Mouse (Mus musculus) right cerebral cortex, postnatal 25 days (tissue): ENCODE measurements at regions not wholly inside any gene's neighbourhood (a gene's known extent, or its start where the extent isn't known, plus 50 kb on each side); places are given as distances from the start of the nearest gene placed in this dataset.
A peak's percentile ranks its signal among the peaks of the same experiment; 100 is the strongest.
"Not testable (repeated sequence)": the region's sequence is repeated elsewhere in the genome, so short reads cannot be mapped to it uniquely, and the experiment has no call there.

Experiments
- DNase-seq: peaks from one replicate; pipeline ENCODE4 v3.0.0; 2022

GRCm38 (mm10) chr17:59179018-59179417 is 165.8 kb upstream of the Nudt12 start:
- DNase-seq = no peak

- no peak for DNase-seq
Observed at GRCm38 (mm10) chr17:59156345-59156744, 143.2 kb upstream of the Nudt12 start.

GRCm38 (mm10) chr17:59143760-59144157 is 130.6 kb upstream of the Nudt12 start:
- no peak for DNase-seq

GRCm38 (mm10) chr17:59142995-59143759 is 130.0 kb upstream of the Nudt12 start:
- no peak for DNase-seq

- DNase-seq = no peak
Observed at GRCm38 (mm10) chr17:59138791-59139190, 125.6 kb upstream of the Nudt12 start.

DNA sequence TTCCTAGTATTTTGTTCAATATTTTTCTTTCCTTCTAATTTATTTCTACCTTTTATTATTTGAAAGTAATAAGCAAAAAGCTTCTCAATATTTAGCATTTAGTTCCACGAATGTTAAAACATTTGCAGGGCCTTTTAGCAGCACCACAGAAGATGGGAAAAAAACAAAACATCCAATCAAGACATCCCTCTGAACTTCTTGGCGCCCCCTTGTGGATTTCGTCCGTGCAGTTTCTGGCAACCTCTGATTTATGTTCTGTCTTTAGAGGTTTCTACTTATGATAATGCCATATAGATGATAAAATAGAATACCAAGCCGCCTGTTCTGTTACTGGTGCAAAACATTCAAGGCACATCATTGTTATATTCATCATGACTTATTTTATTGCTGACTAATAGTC is 86.2 kb upstream of the Nudt12 start:
- peak; percentile 15 for DNase-seq

GRCm38 (mm10) chr17:59076846-59077245 is 63.7 kb upstream of the Nudt12 start:
- DNase-seq = not testable (repeated sequence)

DNA sequence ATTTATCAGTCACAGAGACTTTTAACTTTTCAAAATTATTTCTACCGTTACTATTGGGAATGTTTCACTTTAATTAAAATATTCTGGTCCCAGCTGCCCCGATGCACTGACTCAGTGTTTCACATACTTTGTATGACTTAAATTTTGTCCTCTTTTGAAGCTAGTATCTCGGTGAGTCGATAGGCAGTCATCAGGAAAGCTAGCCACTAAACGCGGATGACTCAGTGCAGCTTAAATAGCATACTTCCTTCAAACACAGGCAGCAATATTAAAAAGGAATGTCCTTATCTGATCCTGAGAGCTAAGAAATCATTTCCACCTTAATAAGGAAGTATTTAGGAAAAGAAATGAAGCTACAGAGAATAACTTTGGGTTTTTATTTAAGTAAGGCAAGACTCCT is 63.2 kb upstream of the Nudt12 start:
- DNase-seq = not testable (repeated sequence)
